Mouse (Mus musculus) CD4-positive, CD25-positive, alpha-beta regulatory T cell (primary cell): ENCODE measurements around the gene Galnt10. TPM values are rescaled to one million over a fixed set of nuclear protein-coding genes. Genes with fewer than 3 reads are reported as not detected.

Experiments
- polyA plus RNA-seq: library from polyadenylated mRNA; unstranded; fragments of 100-300 nt; shearing (Covaris generic); gene quantifications from one replicate; pipeline ENCODE4 v1.2.1, GENCODE M21; 2017

The Galnt10 gene
- 109 TPM for polyA plus RNA-seq

GRCm38 (mm10) chr11:57645018-57645559 is at the start of gene Galnt10:
Gene Galnt10 (plus strand): TSS chr11:57645442.

GRCm38 (mm10) chr11:57800971-57801765 is 155.9 kb downstream of the Galnt10 start, which contains the start of gene Sap30l:
Gene Sap30l (plus strand): TSS chr11:57801637.

GRCm38 (mm10) chr11:57832552-57833201 is 187.4 kb downstream of the Galnt10 start, which contains the start of gene Hand1:
Gene Hand1 (minus strand): TSS chr11:57832818.

Other genes with a start within 250 kb of the Galnt10 start
- 101 TPM for gene Fam114a2, start 126.8 kb upstream of the Galnt10 start, polyA plus RNA-seq
- gene Mfap3, start 126.8 kb upstream of the Galnt10 start, polyA plus RNA-seq: 25.4 TPM
- 64.2 TPM for gene Sap30l, start 156.2 kb downstream of the Galnt10 start, polyA plus RNA-seq
- gene Hand1, start 187.4 kb downstream of the Galnt10 start, polyA plus RNA-seq: not detected